Mouse (Mus musculus): ENCODE data around the gene Ctsz.

DNA sequence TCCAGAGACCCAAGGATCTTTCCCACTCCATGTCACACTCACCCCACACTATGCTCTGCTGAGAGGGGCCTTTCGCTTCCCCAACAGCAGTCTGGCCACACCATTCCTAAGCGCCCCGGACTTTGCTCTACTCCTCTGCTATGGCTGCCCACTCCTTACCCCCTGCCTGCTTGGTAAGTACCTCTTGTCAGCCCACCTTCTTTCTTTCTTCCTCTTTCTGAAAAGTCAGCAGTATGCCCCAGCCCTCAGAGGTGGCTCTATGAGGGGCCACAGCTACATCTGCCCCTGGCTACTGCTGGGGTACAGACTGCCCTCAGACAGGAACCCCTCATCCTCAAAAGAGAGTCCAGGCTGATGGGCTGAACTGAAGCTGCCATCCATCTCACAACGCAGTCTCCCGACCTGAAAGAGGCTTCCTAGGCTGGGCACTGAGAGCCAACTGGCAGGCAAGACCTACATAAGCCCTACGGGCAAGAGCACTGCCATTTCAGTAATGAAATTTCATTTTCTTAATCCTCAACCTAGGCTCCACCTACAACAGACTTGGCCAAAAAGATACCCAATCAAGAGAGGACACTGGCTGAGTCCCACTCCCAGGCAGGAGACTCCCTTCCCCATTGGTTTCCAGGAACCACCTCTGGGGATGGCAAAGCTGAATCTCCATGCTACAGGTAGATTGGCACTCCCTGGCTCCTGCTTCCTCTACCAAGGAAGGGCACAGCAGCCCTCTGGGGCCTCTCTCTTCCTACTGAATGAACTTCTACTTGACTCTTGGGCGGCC, 1.7 kb downstream of the Ctsz start:
- TF ChIP-seq BHLHE40 (IDR thresholded peaks at IDR 0.05; ENCODE audit: low read depth, low read length), result no peak
- TF ChIP-seq E2F4 (IDR thresholded peaks at IDR 0.05; ENCODE audit: insufficient replicate concordance, low read depth, low read length), result no peak
- no peak for TF ChIP-seq CTCF (conservative IDR thresholded peaks at IDR 0.05 in 1 of 2, IDR thresholded peaks at IDR 0.05 in 1 of 2; ENCODE audit: low read depth in 2 of 2, low read length in 2 of 2)
- TF ChIP-seq POLR2A (IDR thresholded peaks at IDR 0.05; ENCODE audit: low read depth, low read length), result no peak
- TF ChIP-seq MAZ (IDR thresholded peaks at IDR 0.05; ENCODE audit: low read depth, low read length), result no peak
- no peak for TF ChIP-seq TBP (conservative IDR thresholded peaks at IDR 0.05; ENCODE audit: low read depth, low read length)
- no peak for TF ChIP-seq CHD2 (IDR thresholded peaks at IDR 0.05; ENCODE audit: low read length)
- TF ChIP-seq RAD21 (IDR thresholded peaks at IDR 0.05; ENCODE audit: low read depth, low read length), result no peak
- TF ChIP-seq SMC3 (IDR thresholded peaks at IDR 0.05; ENCODE audit: low read depth, low read length), result no peak
- no peak for TF ChIP-seq NELFE (IDR thresholded peaks at IDR 0.05; ENCODE audit: low read depth, low read length)

Data from CH12.LX (cell line).